Mouse (Mus musculus) kidney, postnatal 14 days (tissue): ENCODE measurements around the gene Tbc1d15.

Source experiments
- DNase-seq: peaks from one replicate; pipeline ENCODE4 v3.0.0; 2022; ENCODE audit warnings: mixed read lengths

Tbc1d15 gene

DNA sequence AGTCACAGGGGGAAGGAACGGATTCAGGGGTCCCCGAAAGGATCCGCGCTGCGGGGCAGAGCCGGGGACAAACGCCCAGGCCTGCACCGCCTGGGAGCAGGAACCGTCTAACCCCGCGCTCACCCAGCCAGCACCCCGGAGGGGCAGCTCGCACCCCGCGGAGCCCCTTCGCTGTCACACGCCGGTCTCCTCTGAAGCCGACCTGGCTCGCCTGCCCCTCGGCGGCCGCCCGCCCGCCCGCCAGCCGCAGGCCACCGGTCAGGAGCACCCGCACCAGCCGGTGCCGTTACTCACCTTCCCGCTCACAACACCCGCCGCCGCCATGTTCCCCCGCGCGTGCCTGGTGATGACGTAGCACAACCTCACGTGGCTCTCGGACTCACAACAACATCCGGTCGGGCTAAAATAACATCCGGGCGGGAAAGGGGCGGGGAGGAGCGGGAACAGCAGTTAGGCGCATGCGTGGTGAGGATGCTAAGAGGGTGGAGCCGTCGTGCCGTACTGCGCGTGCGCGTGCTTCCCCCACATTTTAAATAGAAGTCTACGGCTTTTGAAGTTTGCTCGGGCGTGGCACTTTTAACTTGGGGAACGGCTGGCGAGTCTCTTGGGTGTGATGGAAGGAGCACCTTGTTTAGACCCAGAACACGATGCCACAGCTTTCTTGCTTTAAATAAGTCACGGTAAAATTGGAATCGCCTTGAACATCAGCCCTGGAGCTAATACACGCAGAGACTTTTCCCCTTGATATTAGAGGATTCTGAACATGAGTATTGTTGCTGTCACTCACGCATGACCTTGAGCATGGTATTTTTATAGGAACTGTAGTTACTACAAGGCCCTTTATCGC lies at the start of gene Tbc1d15:
Tbc1d15 (minus strand) TSS at position 380 of the 847 bp plus-strand sequence.
- DNase-seq = peak; percentile 99

DNA sequence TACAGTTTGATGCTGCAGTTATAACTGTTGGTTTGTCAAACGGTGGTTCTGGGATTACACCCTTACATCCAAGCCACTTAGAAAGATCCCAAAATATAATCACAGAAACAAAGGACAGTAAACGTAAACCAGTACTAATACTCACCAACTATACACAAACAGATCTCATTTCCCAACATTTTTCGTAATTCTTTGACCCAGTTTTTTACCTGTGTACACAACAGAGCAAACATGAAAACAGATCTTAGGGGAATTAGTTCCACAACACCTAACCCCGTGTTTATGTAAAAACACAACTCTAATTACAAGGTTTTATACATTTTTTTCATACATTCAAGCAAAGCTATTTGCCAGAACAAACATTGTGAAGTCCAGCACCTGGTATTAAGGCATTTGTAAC lies 47.4 kb upstream of the Tbc1d15 start:
- DNase-seq = no peak

DNA sequence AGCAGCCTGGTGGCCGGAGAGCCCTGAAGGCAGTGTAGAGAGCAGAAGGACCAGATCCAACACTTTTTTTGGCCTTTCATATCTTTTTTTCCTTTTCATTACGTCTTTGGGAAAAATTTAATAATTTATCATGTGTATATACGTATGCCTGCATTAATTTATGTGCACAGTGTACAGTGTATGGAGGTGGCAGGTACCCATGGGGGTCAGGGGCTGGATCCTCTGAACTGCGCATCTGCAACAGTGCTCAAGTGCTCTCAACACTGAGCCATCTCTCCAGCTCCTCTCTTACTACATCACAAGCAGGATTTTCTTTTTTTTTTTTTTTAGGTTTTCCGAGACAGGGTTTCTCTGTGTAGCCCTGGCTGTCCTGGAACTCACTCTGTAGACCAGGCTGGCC lies 46.3 kb upstream of the Tbc1d15 start:
- DNase-seq = no peak

DNA sequence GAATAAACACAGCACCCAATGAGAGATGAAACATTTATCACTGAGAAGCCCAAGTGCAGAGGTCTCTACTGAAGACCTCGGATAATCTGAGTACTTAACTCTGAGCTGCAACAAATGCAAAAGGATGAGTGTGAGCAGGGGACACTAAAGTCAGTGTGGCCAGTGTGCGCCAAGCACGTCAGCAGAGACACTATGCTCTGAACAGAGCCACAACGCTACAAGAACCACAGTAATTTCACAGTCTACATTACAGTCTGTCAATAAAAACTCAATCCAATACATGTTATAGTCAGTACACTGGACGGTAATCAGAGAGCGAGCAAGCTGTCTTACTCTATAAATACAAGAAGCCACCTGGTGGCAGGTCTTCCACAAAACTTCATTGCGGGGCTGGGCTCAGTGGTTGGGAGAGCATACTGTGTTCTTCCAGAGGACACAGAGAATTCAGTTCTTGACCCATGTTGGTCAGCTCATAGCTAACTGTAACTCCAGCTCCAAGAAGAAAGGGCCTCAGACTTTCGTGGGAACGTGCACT lies 45.2 kb upstream of the Tbc1d15 start:
- DNase-seq = no peak

DNA sequence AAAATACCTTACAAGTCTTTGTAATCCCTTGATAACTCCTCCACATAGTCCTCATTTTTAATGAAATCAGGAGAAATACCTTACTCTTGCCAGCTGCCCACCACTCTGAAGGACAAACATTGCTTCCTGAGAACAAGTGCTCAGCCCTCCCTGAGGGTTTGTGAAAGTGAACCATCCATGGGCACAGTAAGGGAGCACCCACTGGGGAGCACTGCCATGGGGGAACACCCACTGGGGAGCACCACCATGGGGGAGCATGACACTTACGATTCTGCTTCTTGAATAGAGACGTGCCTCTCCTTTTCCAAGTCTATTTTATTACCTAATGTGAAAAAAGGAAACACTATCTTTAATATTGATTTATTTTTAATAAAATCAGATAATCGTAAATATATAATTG lies 43.9 kb upstream of the Tbc1d15 start:
- no peak for DNase-seq

DNA sequence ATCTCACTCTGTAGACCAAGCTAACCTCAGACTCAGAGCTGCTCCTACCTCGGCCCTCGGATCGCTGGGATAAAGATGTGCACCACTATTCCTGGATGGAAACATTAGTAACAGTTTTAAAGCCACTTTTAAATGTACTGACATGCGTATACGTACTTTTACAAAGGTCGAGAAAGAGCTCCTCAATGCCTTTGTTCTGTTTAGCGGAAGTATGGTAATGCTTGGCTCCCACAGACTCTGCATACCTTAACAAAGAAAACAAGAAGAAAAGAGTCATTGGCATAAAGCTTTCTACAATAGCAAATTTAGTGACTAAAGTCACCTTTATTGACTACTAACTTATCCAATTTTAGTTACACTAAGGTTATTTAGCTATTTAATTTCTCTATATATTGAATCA lies 43.4 kb upstream of the Tbc1d15 start:
- no peak for DNase-seq

DNA sequence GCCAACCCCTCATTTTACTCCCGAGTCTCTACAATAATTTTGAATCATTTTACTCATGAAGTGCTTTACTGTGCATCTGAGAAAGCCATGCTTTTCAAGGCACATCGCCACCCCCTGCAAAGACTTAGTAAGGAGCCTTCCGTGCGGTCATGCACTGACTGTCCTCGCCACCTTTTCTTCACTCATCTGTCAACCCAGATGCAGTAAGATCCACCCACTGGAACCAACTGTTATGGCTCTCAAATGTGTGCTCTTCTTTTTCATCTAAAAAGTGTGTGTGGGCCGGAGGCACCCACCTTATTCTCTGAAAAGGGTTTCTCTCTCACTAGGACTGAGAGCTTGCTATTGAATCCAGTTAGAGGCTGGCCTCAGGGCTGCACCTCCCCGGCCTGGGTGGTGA lies 42.7 kb upstream of the Tbc1d15 start:
- no peak for DNase-seq

DNA sequence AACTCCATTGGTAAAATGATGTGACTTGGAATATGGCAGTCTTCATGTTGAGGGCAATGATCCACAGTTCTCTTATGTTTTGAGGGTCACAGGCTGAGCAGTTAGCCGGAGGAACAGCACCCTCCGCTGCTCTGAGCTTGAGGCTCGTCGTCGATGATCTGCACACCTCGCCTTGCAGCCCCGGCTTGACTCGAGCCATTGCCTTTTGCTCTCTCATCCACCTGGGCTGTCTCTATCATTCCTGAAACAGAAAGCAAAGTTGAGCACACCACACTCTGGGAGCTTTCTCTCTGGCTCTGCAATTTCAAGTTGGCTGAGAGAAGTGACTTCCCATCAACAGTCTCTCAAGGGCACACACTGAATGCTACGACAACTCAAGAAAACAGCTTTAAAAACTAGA lies 39.4 kb upstream of the Tbc1d15 start:
- DNase-seq = no peak

DNA sequence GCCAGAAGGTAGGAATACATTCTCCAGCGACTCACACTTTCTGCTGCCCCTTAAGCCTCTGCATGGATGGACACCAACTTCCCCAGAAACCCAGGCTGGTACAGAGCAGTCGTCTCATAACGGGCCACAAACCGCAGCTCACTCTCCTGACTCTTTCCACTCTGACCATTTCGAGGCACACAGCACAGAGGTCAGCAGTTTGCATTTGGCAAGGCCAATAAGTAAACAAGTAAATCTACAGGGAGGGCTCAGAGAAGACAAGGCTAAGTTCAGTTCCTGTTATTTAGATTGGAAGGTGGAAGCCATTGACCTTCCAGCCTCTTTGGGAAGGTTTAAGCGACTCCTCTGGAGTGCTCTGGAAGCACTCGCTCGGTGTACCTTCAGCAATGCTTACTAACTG lies 37.6 kb upstream of the Tbc1d15 start:
- DNase-seq = no peak

DNA sequence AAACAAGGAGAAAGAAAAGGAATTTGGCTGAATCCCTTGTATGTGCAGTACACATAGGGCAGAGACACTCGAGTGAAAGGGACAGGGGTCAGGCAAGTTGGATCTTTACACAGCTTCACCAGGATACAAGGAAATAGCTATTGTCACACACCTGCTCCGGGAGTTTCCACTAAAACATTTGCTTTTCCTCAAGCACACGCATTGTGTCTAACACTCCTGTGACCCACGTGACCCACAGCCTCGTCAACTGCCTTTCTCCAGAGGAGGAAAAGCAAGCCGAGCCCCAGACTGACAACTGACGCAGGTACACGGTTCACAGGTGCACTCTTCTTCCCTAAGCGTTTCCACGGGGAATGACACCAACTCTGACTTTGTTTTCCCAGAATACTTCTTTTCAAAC lies 32.9 kb upstream of the Tbc1d15 start:
- DNase-seq = no peak

DNA sequence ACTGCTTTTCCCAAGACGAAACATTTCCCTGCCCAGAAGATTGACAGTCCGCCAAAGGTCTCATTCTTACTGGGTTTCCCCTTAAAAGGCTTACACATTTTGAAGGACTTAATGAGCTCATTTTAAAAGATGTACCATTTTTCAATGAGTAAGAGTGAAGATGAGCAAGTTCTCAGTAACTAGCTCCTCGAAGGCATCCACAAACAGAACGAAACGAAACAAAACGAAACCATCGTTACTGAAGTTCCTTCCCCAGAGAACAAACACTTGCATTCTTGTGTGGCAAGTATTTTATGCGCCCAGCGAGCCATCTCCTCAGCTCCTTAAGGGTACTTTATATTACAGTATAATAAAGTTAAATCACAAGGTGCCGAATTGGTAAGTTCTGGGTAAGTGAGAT lies 30.1 kb upstream of the Tbc1d15 start:
- no peak for DNase-seq

DNA sequence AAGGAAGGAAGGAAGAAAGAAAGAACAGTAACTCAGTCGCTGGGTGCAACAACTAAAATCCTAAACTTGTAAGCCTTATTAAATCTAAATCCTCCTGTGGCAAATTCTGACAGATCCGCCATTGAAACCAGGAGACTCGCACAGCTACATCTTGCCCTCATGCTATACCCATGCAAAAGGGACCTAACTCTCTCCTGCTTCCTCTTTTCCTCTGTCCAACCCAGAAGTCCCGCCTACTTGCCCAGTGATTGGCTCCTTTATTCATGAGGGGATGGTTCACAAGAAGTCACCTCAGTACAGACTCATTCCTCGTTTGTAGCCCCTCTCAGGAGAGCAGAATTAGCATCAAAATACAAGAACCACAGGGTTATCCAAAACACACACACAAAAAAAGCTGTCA lies 20.4 kb upstream of the Tbc1d15 start:
- DNase-seq = no peak

DNA sequence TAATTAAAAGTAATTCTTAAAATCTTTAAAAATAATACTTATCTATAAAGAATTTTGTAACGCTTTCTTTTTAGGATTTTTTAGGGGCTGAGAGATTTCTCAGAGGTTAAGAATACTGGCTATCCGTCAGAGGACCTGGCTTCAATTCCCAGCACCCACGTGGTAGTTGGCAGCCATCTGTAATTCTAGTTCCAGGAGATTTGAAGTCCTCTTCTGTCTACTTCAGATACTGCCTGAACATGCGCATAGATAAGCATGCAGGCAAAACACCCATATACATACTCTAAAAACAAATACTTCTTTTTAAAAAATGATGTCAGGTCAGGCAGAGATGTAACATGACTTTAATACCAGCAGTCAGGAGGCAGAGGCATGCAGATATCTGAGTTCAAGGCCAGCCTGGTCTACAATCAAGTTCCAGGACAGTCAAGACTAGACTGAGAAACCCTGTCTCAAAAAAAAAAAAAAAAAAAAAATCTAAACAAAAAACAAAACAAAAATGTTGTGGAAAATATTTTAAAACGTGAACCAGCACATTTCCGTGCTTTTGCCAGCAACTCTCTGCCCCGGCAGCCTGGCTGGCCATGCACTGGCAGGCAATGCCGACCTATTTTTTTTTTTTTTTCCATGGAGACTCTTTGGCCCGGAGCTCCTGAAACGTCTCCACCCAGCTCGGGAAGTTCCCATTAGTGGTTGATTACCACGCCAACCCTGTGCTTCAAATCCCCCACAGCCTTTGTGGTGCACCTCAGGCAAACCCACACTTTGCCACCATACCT lies 19.5 kb upstream of the Tbc1d15 start:
- DNase-seq = no peak

DNA sequence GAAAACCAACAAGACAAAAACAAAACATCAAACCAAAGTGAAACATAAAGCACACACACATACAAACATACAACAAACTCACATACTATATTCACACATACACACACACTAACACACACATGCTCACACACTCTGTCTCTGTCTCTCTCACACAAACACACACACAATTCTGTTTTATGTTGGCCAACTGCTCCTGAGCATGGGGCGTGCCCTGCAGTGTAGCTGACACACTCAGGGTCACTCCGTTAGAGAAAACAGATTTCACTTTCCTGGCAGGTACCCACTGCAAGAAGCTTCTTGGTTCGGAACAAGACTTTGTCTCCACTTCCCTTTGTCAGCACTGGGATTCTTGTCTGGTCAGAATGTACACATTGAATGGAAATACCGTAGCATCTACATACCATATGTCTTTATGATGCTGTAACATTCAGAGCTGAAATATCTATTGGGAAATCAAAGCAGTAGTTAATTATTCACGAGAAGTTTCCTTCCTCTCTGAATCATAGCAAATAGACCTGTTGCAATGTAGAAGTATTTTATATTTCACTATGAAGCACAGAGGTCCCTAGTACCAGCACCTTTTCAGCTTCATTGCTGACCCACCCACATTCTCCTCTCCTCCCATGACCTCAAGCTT lies 11.8 kb upstream of the Tbc1d15 start:
- no peak for DNase-seq

DNA sequence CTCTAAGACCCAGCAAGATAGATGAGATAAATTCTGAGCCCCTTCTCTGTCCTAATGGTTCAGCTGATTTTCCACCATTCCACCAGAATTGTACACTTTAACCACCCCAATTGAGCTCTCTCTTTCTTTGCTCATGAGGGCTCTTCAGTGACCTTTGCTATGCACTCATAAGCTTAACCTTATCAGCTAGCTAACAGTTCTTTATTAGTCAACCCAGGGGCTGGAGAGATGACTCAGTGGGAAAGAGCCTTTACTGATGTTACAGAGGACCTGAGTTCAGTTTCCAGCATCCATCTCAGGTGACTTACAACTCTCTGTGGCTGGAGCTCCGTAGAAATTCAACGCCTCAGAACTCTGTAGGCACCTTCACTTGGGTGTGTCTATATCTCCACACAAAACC lies 11.0 kb upstream of the Tbc1d15 start:
- no peak for DNase-seq

DNA sequence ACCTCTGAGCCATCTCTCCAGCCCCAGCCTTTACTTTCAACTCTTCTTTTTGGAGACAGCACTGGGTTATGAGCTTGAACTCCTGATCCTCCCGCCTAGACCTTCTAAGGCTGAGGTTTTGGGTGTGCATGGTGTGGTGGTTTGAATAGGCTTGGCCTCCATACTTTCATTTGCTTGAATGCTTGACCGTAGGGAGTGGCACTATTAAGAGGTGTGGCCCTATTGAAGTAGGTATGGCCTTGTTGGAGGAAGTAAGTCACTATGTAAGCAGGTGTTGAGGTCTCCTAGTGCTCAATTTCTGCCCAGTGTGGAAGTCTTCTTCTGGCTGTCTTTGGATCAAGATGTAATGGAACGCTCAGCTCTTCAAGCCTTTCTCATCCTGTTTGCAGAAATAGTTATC lies 10.2 kb upstream of the Tbc1d15 start:
- DNase-seq = no peak

DNA sequence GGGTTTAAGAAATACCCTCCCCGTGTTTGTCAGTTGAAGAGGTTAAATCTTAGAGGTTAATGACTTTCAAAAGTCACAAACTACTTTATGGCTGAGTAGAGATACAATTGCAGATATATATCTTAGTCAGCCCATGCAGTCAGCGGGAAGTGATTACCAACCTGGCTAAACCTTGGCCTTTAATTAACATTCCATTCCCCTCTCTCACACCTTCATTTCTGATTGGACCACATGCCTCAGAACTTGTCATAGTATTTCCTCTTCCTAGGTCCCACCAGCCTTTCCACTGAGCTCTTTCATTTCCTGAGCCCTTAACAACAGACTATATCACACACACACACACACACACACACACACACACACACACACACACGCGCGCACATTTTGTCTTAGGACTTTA lies 4.9 kb upstream of the Tbc1d15 start:
- no peak for DNase-seq

DNA sequence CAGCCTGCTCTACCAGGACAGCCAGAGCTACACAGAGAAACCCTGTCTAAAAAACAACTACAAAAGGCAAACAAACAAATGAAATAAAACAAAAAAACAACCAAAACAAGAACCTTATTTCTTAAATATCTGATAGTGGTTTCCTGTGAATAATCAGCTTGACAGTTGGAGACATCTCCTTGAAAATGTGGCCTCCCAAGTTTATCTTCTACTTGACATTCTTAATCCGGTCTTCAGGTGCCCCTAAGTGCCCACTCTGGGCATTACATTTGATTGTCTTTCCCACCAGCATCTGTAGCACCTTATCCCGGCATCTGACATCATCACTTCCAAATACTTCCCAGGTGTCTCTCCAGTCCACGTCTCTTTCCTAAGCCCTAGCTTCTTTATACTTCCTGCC lies 2.3 kb upstream of the Tbc1d15 start:
- no peak for DNase-seq

DNA sequence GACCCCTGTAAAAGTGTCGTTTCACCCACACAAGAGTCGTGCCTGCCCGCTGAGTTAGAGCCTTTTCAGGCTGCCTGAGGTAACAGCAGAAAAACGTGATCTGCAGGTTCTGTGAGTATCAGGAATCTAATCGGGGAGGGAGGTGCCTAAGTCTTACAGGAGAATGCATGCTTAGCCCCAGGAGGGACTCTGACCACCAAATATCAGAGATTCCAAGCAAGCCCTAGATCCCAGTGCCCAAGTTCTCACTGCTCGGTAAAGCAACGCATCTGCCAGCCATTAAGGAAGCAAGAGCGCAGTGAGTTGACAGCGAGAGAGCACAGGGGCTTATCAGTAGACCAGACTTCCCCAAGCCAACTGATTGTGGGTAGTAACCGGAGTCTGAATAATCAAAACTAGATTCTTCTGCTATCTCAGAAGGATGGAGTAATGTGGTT lies 1.1 kb upstream of the Tbc1d15 start:
- peak; percentile 41 for DNase-seq

DNA sequence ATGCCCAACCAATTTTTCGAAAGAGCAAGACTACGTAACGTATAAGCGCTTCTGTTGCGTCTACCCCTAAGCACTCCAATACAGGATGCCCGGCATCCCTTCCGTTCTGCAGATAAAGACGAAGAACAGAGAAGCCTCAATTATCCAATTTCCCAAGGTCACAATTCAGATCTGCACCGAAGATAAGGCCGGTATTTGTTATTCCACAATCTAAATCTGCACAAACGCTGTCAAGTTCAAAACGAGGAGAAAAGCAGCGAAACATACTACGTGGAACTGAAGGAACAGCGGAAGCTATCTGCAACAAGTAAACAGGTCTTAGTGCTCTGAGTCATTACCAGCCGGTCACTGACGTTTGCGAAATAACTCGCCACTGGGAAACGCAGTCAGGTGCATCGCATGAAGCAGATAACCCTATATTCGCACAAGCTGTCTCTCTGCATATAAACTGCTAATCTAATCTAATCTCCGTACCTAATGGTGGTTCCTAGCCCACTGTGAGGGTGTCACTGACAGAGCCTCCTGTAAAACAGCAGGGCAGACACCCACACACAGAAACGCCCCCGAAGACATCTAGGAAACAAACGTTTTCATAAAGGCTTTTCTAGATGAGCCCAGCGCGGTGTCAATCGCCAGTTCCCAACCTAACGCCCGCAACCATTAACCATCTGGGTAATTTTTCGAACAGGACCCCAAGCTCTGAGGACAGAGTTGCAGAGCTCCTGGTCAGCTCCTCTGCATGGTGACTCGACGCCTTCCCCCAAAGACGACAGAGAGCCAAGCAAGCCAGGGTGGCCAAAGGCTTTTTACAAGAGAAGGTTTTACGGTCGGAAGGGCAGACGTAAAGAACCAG lies 806 bp downstream of the Tbc1d15 start:
- DNase-seq = no peak

DNA sequence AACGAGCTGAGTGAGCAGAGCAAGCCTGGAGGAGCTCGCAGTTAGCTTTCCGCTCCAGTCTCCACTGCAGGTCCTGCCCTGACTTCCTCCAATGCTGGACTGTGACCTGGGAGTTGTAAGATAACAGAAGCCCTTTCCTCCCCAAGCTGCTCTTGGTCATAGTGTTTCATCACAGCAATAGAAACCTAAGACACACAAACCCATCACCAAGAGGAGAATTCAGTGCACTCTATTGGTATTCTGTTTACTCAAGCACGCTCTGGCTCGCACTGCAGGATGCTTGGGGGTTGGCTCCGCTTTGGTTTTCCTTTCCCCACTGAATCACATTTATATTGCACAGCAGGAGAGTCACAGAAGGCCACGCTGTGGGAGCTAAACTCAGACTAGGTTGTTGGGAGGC lies 3.2 kb downstream of the Tbc1d15 start:
- DNase-seq = peak; percentile 17

DNA sequence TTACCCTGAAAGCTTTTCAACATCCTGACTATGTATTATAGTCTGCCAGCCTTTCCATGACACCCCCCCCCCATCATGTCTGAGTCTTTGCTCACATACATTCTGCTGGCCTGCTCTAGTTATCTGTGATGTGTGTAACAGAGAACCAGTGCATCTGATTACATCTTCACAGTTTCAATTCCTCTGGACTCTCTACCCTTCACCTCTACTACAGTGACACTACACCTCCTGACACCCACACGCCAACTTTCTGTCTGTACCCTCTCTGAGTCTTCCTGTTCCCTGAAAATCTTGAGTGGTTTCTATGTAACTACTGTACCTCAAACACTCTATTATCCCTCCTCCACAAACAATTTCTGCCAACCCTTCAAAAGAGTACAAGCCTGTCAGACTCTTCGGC lies 5.8 kb downstream of the Tbc1d15 start:
- no peak for DNase-seq
